Mouse (Mus musculus) embryonic facial prominence, embryonic 11.5 days (tissue): Measurements from ENCODE around the gene Dlgap5. TPM values are rescaled to one million over a fixed set of nuclear protein-coding genes. Genes with fewer than 3 reads are reported as not detected.

ENCODE experiments used
- ATAC-seq: fragments of 200-750 bp; cut with Nextera tagmentation; replicated peaks from 2 replicates; pipeline ENCODE4 v1.8.0; 2017; ENCODE audit warnings: low read depth; ENCODE audit not compliant: insufficient number of reproducible peaks, low FRiP score, low TSS enrichment
- DNase-seq: peaks from one replicate; pipeline ENCODE4 v3.0.0-alpha.2; 2015; ENCODE audit warnings: low spot score
- H3K27ac ChIP-seq: fragments of 300-500 bp; sonication (generic); replicated peaks from 2 replicates; pipeline ENCODE4 v1.5.1; 2014; ENCODE audit warnings: mild to moderate bottlenecking, low read depth, low read length, control low read depth
- H3K27me3 ChIP-seq: fragments of 300-500 bp; sonication (generic); 2 replicates; pipeline ENCODE4 v1.6.1; 2014; ENCODE audit warnings: mild to moderate bottlenecking, low read length, moderate library complexity, mixed read lengths; ENCODE audit not compliant: control insufficient read depth, insufficient read depth
- H3K36me3 ChIP-seq: fragments of 300-500 bp; sonication (generic); replicated peaks from 2 replicates; pipeline ENCODE4 v1.6.1; 2014; ENCODE audit warnings: low read depth, mild to moderate bottlenecking, low read length, moderate library complexity, mixed read lengths; ENCODE audit not compliant: control insufficient read depth, insufficient read depth
- H3K4me1 ChIP-seq: fragments of 300-500 bp; sonication (generic); 2 replicates; pipeline ENCODE4 v1.6.1; 2014; ENCODE audit warnings: low read length, mixed read lengths; ENCODE audit not compliant: control insufficient read depth, insufficient read depth
- H3K4me2 ChIP-seq: fragments of 300-500 bp; sonication (generic); 2 replicates; pipeline ENCODE4 v1.6.1; 2014; ENCODE audit warnings: low read depth, mild to moderate bottlenecking, control low read depth, low read length, moderate library complexity
- H3K4me3 ChIP-seq: fragments of 300-500 bp; sonication (generic); 2 replicates; pipeline ENCODE4 v1.5.1; 2014; ENCODE audit warnings: low read depth, low read length, control low read depth
- H3K9ac ChIP-seq: fragments of 300-500 bp; sonication (generic); replicated peaks from 2 replicates; pipeline ENCODE4 v1.6.1; 2014; ENCODE audit warnings: mild to moderate bottlenecking, control low read depth, low read length
- H3K9me3 ChIP-seq: fragments of 300-500 bp; sonication (generic); replicated peaks from 2 replicates; pipeline ENCODE4 v1.6.1; 2016; ENCODE audit warnings: mild to moderate bottlenecking, low read length, inconsistent platforms, mixed read lengths; ENCODE audit not compliant: control insufficient read depth
- WGBS: fragments of 180-500 bp; shearing (Covaris S2); extraction: QIAGEN DNeasy Blood & Tissue Kit; methylation state at CpG from one replicate; pipeline ENCODE4 v1.1.7; 2014; 5-methylcytosine and 5-hydroxymethylcytosine counted together
- polyA plus RNA-seq: library from polyadenylated mRNA; unstranded; fragments of >200 nt; fragmentation: Nextera tagmentation; extraction: Ambion mirVana; gene quantifications from 2 replicates; pipeline ENCODE4 v1.2.1, GENCODE M21; 2014

Dlgap5 gene
- polyA plus RNA-seq, 1 experiment from 2014 or later: 76.5 TPM

- Histone ChIP-seq H3K4me2 (no peak overlapping the region), H3K4me3 (no peak overlapping the region), H3K4me1 (no peaks in the 10 kb centered on the region), H3K27ac (no peak overlapping the region), H3K36me3 (no peaks in the 10 kb centered on the region), H3K9me3 (no peaks in the 10 kb centered on the region), H3K9ac (no peak overlapping the region), H3K27me3 (no peaks in the 10 kb centered on the region)
- 72% methylated on average over 9 of the region's 9 CpGs for WGBS
- DNase-seq: no peak
- no peak for ATAC-seq
Measured at GRCm38 (mm10) chr14:47445331-47446095, 27.3 kb upstream of the Dlgap5 start.

GRCm38 (mm10) chr14:47444907-47445306 lies 26.7 kb upstream of the Dlgap5 start:
- H3K27me3 ChIP-seq: no peaks in the 10 kb centered on the region
- no peak overlapping the region for H3K4me2 ChIP-seq
- ATAC-seq: no peak
- WGBS: 31% methylated on average over 2 of the region's 2 CpGs
- H3K4me1 ChIP-seq: no peaks in the 10 kb centered on the region
- no peak overlapping the region for H3K9ac ChIP-seq
- no peak overlapping the region for H3K27ac ChIP-seq
- DNase-seq: no peak
- no peaks in the 10 kb centered on the region for H3K36me3 ChIP-seq
- no peak overlapping the region for H3K4me3 ChIP-seq
- H3K9me3 ChIP-seq: no peaks in the 10 kb centered on the region

DNA sequence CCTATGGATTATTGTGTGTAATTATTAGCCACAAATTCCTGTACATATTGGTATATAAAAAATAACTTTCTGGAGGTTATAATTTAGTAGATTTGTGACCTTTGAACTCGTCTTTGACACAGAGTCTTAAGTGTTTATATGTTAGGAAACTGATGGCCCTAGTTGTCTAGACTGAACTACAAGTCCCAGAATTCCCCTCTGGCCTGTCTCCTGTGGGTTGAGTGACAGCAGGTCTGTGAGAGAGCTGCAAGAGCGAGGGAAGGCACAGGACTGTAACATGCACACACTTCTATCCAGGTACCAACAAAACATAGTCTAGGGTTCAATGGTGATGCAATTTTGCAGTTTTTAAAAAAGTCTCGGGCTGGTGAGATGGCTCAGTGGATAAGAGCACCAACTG lies 20.7 kb upstream of the Dlgap5 start:
- DNase-seq: no peak
- ATAC-seq: no peak
- 72% methylated on average over 3 of the region's 3 CpGs for WGBS
- no peaks in the 10 kb centered on the region for H3K27me3 ChIP-seq
- H3K27ac ChIP-seq: no peak overlapping the region
- H3K4me1 ChIP-seq: no peaks in the 10 kb centered on the region
- no peaks in the 10 kb centered on the region for H3K9me3 ChIP-seq
- no peaks in the 10 kb centered on the region for H3K36me3 ChIP-seq
- no peak overlapping the region for H3K9ac ChIP-seq
- no peak overlapping the region for H3K4me3 ChIP-seq
- H3K4me2 ChIP-seq: no peak overlapping the region

DNA sequence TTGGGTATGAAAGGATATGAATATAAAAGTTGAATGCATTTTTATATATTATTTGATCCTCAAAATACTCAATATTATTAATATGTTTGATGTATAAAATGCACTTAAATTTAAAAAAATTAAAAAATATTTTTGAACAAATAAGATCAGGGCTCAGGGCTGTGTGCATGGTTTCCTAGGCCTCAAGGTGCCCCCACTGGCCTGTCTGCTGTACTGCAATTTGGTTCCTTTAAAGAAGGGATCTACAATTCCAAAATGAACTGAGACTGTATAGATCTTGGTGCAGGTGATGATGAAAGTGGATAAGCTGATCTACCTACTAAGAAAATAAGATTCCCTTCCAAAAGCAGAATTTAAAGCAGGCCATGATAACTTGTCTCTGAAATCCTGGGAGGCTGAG lies 14.8 kb upstream of the Dlgap5 start:
- ATAC-seq (no peak), DNase-seq (peak; percentile 35)
- H3K4me2 ChIP-seq: no peak overlapping the region
- no peaks in the 10 kb centered on the region for H3K27me3 ChIP-seq
- no peaks in the 10 kb centered on the region for H3K36me3 ChIP-seq
- no peak overlapping the region for H3K9ac ChIP-seq
- no peak overlapping the region for H3K4me3 ChIP-seq
- H3K27ac ChIP-seq: no peak overlapping the region
- no peaks in the 10 kb centered on the region for H3K9me3 ChIP-seq
- no peaks in the 10 kb centered on the region for H3K4me1 ChIP-seq

DNA sequence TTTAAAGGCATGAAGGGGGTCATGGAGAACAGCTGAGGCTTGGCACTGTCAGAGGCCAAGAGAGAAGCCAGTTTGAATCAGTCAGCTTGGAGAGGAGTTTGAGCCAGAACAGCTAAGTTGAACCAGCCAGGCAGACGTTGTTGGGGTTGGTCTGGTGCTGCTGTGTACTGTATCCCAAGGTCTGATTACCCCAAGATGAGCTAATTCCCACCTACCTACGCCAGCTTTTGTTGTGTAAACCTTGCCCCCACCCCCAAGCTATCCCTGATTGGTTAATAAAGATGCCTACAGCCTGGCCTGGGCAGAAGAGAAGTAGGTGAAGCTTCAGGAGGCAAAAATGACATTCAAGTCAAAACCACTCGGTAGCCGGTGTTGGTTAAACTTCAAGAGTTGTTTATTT lies 4.3 kb upstream of the Dlgap5 start:
- H3K4me2 ChIP-seq: no peak overlapping the region
- ATAC-seq (no peak), DNase-seq (no peak)
- no peaks in the 10 kb centered on the region for H3K9me3 ChIP-seq
- no peak overlapping the region for H3K9ac ChIP-seq
- WGBS: 62% methylated on average over 4 of the region's 4 CpGs
- H3K27ac ChIP-seq: no peak overlapping the region
- H3K4me3 ChIP-seq: no peak overlapping the region
- no peaks in the 10 kb centered on the region for H3K36me3 ChIP-seq
- H3K27me3 ChIP-seq: no peaks in the 10 kb centered on the region
- H3K4me1 ChIP-seq: no peaks in the 10 kb centered on the region

DNA sequence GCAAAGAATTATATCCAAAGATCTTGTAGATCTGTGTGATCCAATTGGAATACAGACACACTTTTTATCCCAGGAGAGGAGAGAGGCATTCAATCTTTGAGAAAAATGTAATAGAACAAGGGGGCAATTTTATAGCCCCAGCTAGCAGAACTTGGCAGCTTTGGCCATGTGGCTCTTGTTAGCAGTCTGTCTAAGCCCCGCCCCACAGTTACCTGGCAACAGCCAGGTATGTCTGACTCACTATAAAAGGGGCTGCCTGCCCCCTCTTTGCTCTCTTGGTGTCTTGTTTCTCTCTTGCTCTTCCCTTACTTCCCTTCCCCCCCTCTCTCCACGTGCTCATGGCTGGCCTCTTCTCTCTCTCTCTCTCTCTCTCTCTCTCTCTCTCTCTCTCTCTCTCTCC lies 3.4 kb upstream of the Dlgap5 start:
- H3K36me3 ChIP-seq: no peaks in the 10 kb centered on the region
- 36% methylated on average over 2 of the region's 2 CpGs for WGBS
- H3K27me3 ChIP-seq: no peaks in the 10 kb centered on the region
- no peak overlapping the region for H3K27ac ChIP-seq
- no peak overlapping the region for H3K9ac ChIP-seq
- no peak overlapping the region for H3K4me3 ChIP-seq
- ATAC-seq (no peak), DNase-seq (peak; percentile 60)
- no peaks in the 10 kb centered on the region for H3K9me3 ChIP-seq
- H3K4me1 ChIP-seq: peaks cover 3% of the 10 kb centered on the region; the same call in 1 of the 2 replicates
- H3K4me2 ChIP-seq: no peak overlapping the region

DNA sequence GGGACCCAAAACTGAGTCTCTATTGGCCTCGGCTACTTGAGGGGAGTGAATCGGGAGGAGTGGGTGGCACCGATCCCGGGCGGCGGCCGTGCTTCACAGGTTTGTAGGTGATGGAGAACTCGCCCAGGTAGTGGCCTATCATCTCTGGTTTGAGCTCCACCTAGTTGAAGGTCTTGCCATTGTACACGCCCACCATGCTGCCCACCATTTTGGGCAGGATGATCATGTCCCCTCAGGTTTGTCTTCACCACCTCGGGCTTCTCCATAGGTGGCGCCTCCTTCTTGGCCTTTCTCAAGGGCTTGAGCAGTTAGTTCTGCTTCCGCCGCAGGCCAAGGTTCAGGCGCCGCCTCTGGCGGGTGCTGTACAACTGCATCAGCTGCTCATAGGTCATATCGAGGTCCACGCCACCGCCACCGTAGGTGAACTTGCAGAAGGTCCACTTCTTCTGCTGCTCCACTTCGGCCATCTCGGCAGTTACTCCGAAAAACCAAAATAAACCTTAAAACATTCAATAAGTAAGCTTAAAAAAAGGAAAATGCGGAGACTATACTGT lies 1.6 kb upstream of the Dlgap5 start:
- DNase-seq: no peak
- H3K9me3 ChIP-seq: no peaks in the 10 kb centered on the region
- H3K27me3 ChIP-seq: no peaks in the 10 kb centered on the region
- peaks cover 3% of the 10 kb centered on the region; the same call in 1 of the 2 replicates for H3K4me1 ChIP-seq
- H3K4me3 ChIP-seq: no peak overlapping the region
- peaks cover 3% of the 10 kb centered on the region; the same call in 1 of the 2 replicates for H3K36me3 ChIP-seq
- no peak for ATAC-seq
- H3K9ac ChIP-seq: no peak overlapping the region
- no peak overlapping the region for H3K27ac ChIP-seq
- 94% methylated on average over 24 of the region's 24 CpGs for WGBS
- H3K4me2 ChIP-seq: no peak overlapping the region

DNA sequence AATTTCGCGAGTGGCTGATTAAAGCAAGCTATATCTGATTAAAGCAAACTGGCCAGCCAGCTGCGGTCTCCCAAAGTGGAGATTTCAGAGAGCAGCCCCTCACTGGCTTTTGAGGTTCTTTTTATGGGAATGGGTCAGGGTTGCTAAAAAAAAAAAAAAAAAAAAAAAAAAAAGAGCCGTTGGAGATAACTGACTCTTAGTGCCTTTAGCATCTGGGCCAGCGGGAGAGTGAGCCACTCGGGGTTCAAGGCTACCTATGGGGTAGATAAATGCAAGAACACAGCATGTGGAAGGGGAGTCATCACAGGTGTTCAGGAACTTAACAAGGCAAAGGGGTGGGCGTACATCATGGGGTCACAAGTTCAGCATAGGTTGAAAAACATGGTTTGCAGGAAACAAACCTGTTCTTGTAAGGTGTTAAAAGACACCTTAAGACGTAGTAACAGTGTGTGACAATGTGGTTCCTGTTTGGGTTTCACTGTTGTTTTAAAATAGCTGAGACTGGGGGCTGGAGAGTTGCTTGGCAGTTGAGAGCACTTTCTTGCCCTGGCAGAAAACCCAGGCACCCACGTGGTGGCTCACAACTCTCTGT lies 923 bp upstream of the Dlgap5 start:
- WGBS: 77% methylated on average over 9 of the region's 9 CpGs
- H3K27ac ChIP-seq: no peak overlapping the region
- H3K9ac ChIP-seq: no peak overlapping the region

More for the DNA sequence above, 923 bp upstream of the Dlgap5 start:
- Histone ChIP-seq H3K4me2 (no peak overlapping the region), H3K4me3 (no peak overlapping the region), H3K27me3 (no peaks in the 10 kb centered on the region), H3K36me3 (peaks cover 3% of the 10 kb centered on the region; the same call in 1 of the 2 replicates), H3K9me3 (no peaks in the 10 kb centered on the region), H3K4me1 (peaks cover 3% of the 10 kb centered on the region; the same call in 1 of the 2 replicates)
- ATAC-seq (no peak), DNase-seq (no peak)
